Mouse (Mus musculus) midbrain, embryonic 12.5 days (tissue): Measurements from ENCODE around the gene Mtf1. TPM values are rescaled to one million over a fixed set of nuclear protein-coding genes. Genes with fewer than 3 reads are reported as not detected.

ENCODE experiments used
- ATAC-seq: fragments of 200-750 bp; cut with Nextera tagmentation; 2 replicates; pipeline ENCODE4 v1.8.0; 2017; ENCODE audit warnings: low read depth, moderate TSS enrichment, moderate library complexity; ENCODE audit not compliant: low FRiP score
- H3K27ac ChIP-seq: fragments of 300-500 bp; sonication (generic); replicated peaks from 2 replicates; pipeline ENCODE4 v1.5.1; 2016; ENCODE audit warnings: mild to moderate bottlenecking
- H3K27me3 ChIP-seq: fragments of 300-500 bp; sonication (generic); 2 replicates; pipeline ENCODE4 v1.6.1; 2016; ENCODE audit warnings: mild to moderate bottlenecking
- H3K36me3 ChIP-seq: fragments of 300-500 bp; sonication (generic); 2 replicates; pipeline ENCODE4 v1.6.1; 2016
- H3K4me1 ChIP-seq: fragments of 300-500 bp; sonication (generic); 2 replicates; pipeline ENCODE4 v1.6.1; 2016
- H3K4me2 ChIP-seq: fragments of 300-500 bp; sonication (generic); replicated peaks from 2 replicates; pipeline ENCODE4 v1.6.1; 2016; ENCODE audit warnings: mild to moderate bottlenecking, moderate library complexity
- H3K4me3 ChIP-seq: fragments of 300-500 bp; sonication (generic); 2 replicates; pipeline ENCODE4 v1.5.1; 2016; ENCODE audit warnings: mild to moderate bottlenecking
- H3K9ac ChIP-seq: fragments of 300-500 bp; sonication (generic); replicated peaks from 2 replicates; pipeline ENCODE4 v1.6.1; 2016; ENCODE audit warnings: mild to moderate bottlenecking, moderate library complexity
- H3K9me3 ChIP-seq: fragments of 300-500 bp; sonication (generic); 2 replicates; pipeline ENCODE4 v1.6.1; 2016; ENCODE audit warnings: mild to moderate bottlenecking
- WGBS: fragments of 180-500 bp; shearing (Covaris S2); methylation state at CpG from one replicate; pipeline ENCODE4 v1.1.7; 2016; 5-methylcytosine and 5-hydroxymethylcytosine counted together
- polyA plus RNA-seq: library from polyadenylated mRNA; unstranded; fragments of >200 nt; fragmentation: Nextera tagmentation; extraction: Ambion mirVana; gene quantifications from 2 replicates; pipeline ENCODE4 v1.2.1, GENCODE M21; 2016

The Mtf1 gene
- polyA plus RNA-seq: 15.1 and 18.0 TPM in 2 replicates

- peaks cover 45% of the 10 kb centered on the region for H3K36me3 ChIP-seq
- peak within 1 kb of the TSS; percentile 80 for H3K9ac ChIP-seq
- H3K27me3 ChIP-seq: no peaks in the 10 kb centered on the region
- H3K27ac ChIP-seq: peak within 1 kb of the TSS; percentile 95
- no peaks in the 10 kb centered on the region for H3K9me3 ChIP-seq
- peaks cover 13% of the 10 kb centered on the region for H3K4me1 ChIP-seq
- ATAC-seq: peak; percentile 68
- H3K4me3 ChIP-seq: peak within 1 kb of the TSS; percentile 71
- peak within 1 kb of the TSS; percentile 87 for H3K4me2 ChIP-seq
- WGBS: 4% methylated on average over 21 of the region's 21 CpGs
Observed at GRCm38 (mm10) chr4:124801552-124802308, at the start of gene Mtf1. TSS of gene Mtf1 (plus strand) at chr4:124802104.

DNA sequence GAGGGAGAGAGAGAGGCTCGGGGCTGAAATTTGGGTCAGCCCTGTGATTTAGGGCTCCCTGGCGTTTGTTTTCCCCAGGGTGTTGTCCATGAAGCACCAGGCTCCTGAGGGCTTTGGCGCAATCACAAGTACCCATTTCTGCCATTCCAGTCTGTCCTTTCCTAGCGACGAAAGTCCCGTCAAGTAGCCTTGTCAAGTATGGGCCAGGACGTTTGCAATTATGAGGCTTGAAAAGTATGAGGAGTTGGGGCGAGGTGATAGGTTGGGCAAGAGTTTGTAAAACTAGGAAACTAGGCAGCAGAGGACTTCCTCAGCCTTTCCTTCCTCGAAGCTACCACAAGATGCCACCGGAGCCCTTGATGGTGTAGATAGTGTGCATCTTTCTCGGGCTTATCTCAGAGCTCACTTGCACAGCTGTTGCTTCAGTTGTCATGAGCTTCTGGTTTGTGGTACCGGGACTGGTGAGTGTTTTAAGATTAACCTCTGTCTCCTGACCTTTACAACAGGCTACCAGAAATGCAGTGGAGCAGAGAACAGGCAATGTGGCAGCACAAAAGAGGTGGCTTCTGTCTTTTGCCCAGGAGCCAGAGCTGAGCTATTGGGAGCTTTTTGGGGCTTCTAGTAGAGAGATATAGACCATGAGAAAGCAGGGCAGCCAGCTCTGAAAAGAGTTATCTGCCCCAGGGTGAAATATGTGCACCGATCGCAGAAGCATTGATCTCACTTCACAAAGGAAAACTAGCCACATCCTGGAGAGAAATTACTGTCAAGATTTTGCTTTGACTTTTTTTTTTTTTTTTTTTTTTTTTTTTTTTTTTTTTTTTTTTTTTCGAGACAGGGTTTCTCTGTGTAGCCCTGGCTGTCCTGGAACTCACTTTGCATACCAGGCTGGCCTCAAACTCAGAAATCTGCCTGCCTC, 49.4 kb upstream of the Mtf1 start:
- Histone ChIP-seq H3K9ac (peak overlapping the region; percentile 77), H3K27me3 (peaks cover 14% of the 10 kb centered on the region), H3K9me3 (no peaks in the 10 kb centered on the region), H3K36me3 (no peaks in the 10 kb centered on the region; the same call in 1 of the 2 replicates), H3K4me3 (peak overlapping the region; percentile 74), H3K4me1 (peaks cover 16% of the 10 kb centered on the region), H3K4me2 (peak overlapping the region; percentile 92), H3K27ac (no peak overlapping the region)
- ATAC-seq: no peak
- WGBS: 12% methylated on average over 15 of the region's 15 CpGs

DNA sequence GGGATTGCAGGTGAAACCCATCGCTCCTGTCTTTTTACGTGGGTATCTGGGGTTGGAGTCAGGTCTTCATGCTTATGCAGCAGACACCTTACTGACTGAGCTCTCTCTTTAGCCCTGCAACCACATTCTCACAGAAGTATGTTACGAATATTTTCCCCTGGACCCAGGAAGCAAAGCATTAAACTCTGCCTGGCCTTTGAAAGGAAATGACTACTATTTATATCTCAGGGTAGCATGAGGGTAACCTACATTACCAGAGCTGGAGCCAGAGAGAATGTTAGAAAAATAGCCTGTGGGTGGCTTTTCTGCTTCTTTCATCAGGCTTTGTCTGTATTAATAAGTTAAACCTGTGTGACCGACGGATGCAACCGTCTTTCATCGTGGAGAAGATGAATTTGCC, 46.4 kb upstream of the Mtf1 start:
- H3K9ac ChIP-seq: no peak overlapping the region

GRCm38 (mm10) chr4:124759305-124759811, 42.5 kb upstream of the Mtf1 start:
- H3K9ac ChIP-seq: no peak overlapping the region

More for the DNA sequence above, 46.4 kb upstream of the Mtf1 start:
- H3K4me3 ChIP-seq: no peak overlapping the region
- H3K27ac ChIP-seq: no peak overlapping the region
- H3K4me1 ChIP-seq: peaks cover 14% of the 10 kb centered on the region
- no peaks in the 10 kb centered on the region for H3K9me3 ChIP-seq
- no peak overlapping the region for H3K4me2 ChIP-seq
- no peak for ATAC-seq
- 76% methylated on average over 7 of the region's 7 CpGs for WGBS
- peaks cover 3% of the 10 kb centered on the region; the same call in 1 of the 2 replicates for H3K27me3 ChIP-seq
- H3K36me3 ChIP-seq: 0 out of 2 replicates have a peak, but pooled peaks cover 6% of the 10 kb centered on the region

GRCm38 (mm10) chr4:124761201-124761600, 40.7 kb upstream of the Mtf1 start:
- Histone ChIP-seq H3K27me3 (no peaks in the 10 kb centered on the region), H3K9ac (no peak overlapping the region), H3K9me3 (no peaks in the 10 kb centered on the region), H3K4me3 (no peak overlapping the region), H3K4me2 (no peak overlapping the region), H3K36me3 (0 out of 2 replicates have a peak, but pooled peaks cover 6% of the 10 kb centered on the region), H3K4me1 (no peaks in the 10 kb centered on the region), H3K27ac (no peak overlapping the region)
- 61% methylated on average over 1 of the region's 1 CpGs for WGBS
- ATAC-seq: no peak

More at GRCm38 (mm10) chr4:124759305-124759811, 42.5 kb upstream of the Mtf1 start:
- H3K36me3 ChIP-seq: 0 out of 2 replicates have a peak, but pooled peaks cover 6% of the 10 kb centered on the region
- no peak overlapping the region for H3K27ac ChIP-seq
- H3K9me3 ChIP-seq: no peaks in the 10 kb centered on the region
- H3K27me3 ChIP-seq: no peaks in the 10 kb centered on the region
- H3K4me3 ChIP-seq: no peak overlapping the region
- H3K4me1 ChIP-seq: no peaks in the 10 kb centered on the region
- no peak for ATAC-seq
- H3K4me2 ChIP-seq: no peak overlapping the region
- 93% methylated on average over 7 of the region's 7 CpGs for WGBS

- no peak overlapping the region for H3K4me3 ChIP-seq
- H3K27me3 ChIP-seq: no peaks in the 10 kb centered on the region
- 0 out of 2 replicates have a peak, but pooled peaks cover 6% of the 10 kb centered on the region for H3K36me3 ChIP-seq
- no peak overlapping the region for H3K27ac ChIP-seq
- no peak for ATAC-seq
- H3K9me3 ChIP-seq: no peaks in the 10 kb centered on the region
- no peaks in the 10 kb centered on the region for H3K4me1 ChIP-seq
- 90% methylated on average over 6 of the region's 6 CpGs for WGBS
- no peak overlapping the region for H3K9ac ChIP-seq
- H3K4me2 ChIP-seq: no peak overlapping the region
Observed at GRCm38 (mm10) chr4:124762858-124763452, 38.9 kb upstream of the Mtf1 start.

GRCm38 (mm10) chr4:124765802-124766565, 35.9 kb upstream of the Mtf1 start:
- no peaks in the 10 kb centered on the region for H3K27me3 ChIP-seq
- no peak overlapping the region for H3K4me2 ChIP-seq
- WGBS: 93% methylated on average over 23 of the region's 23 CpGs
- no peak for ATAC-seq
- H3K9ac ChIP-seq: no peak overlapping the region
- no peak overlapping the region for H3K27ac ChIP-seq
- no peaks in the 10 kb centered on the region for H3K4me1 ChIP-seq
- H3K36me3 ChIP-seq: no peaks in the 10 kb centered on the region
- no peak overlapping the region for H3K4me3 ChIP-seq
- no peaks in the 10 kb centered on the region for H3K9me3 ChIP-seq

DNA sequence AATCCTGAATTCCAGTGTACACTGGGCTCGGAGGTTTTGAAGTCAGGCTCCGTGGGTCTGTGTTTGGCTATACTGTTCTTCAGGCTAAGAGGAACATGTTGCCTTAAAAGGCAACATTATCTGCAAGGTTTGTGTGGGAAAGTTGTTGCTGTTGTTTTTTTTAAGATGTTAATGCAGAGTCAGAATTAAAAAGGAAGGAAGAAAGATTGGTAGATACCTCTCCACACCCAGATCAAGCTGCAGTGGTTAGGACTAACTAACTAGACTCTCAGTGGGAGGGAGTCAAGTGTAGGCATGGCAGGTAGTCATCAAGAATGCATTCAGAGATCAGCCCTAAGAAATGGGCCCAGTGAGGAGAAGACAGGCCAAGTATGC, 35.4 kb upstream of the Mtf1 start:
- 92% methylated on average over 2 of the region's 2 CpGs for WGBS

GRCm38 (mm10) chr4:124768963-124769591, 32.8 kb upstream of the Mtf1 start:
- Histone ChIP-seq H3K9me3 (no peaks in the 10 kb centered on the region), H3K4me1 (no peaks in the 10 kb centered on the region), H3K4me2 (no peak overlapping the region), H3K27me3 (no peaks in the 10 kb centered on the region), H3K27ac (no peak overlapping the region), H3K36me3 (no peaks in the 10 kb centered on the region), H3K4me3 (no peak overlapping the region), H3K9ac (no peak overlapping the region)
- no peak for ATAC-seq
- WGBS: 86% methylated on average over 13 of the region's 13 CpGs

More for the DNA sequence above, 35.4 kb upstream of the Mtf1 start:
- no peak overlapping the region for H3K9ac ChIP-seq
- H3K4me3 ChIP-seq: no peak overlapping the region
- ATAC-seq: no peak
- H3K4me2 ChIP-seq: no peak overlapping the region
- H3K9me3 ChIP-seq: no peaks in the 10 kb centered on the region
- H3K36me3 ChIP-seq: no peaks in the 10 kb centered on the region
- no peak overlapping the region for H3K27ac ChIP-seq
- H3K4me1 ChIP-seq: no peaks in the 10 kb centered on the region
- no peaks in the 10 kb centered on the region for H3K27me3 ChIP-seq

DNA sequence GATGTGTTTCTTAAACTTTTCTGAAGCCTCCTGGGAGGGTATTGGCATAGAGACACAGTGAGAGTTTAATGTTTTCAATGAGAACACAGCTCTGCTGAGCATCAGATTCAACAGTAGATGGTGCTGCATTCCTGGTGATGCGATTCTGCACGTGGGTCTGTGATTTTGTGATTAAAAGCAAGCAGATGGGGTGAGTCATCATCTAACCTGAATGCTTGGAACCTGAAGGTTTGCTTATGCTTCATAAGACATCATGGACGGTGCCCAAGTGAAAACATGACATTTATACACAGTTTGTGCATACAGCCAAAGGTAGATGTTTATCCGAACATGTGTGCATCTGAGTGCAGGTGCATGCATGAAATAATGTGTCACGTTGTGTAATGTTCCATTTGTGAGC, 31.3 kb upstream of the Mtf1 start:
- Histone ChIP-seq H3K9me3 (no peaks in the 10 kb centered on the region), H3K4me1 (no peaks in the 10 kb centered on the region), H3K27me3 (no peaks in the 10 kb centered on the region), H3K36me3 (no peaks in the 10 kb centered on the region), H3K4me3 (no peak overlapping the region), H3K4me2 (no peak overlapping the region), H3K9ac (no peak overlapping the region), H3K27ac (no peak overlapping the region)
- WGBS: 75% methylated on average over 5 of the region's 5 CpGs
- ATAC-seq: no peak

GRCm38 (mm10) chr4:124772125-124772524, 29.8 kb upstream of the Mtf1 start:
- Histone ChIP-seq H3K36me3 (no peaks in the 10 kb centered on the region), H3K27me3 (no peaks in the 10 kb centered on the region), H3K4me1 (no peaks in the 10 kb centered on the region), H3K9ac (no peak overlapping the region), H3K27ac (no peak overlapping the region), H3K9me3 (no peaks in the 10 kb centered on the region), H3K4me2 (no peak overlapping the region), H3K4me3 (no peak overlapping the region)
- ATAC-seq: no peak
- WGBS: 63% methylated on average over 4 of the region's 4 CpGs
